Mouse (Mus musculus): ENCODE measurements around the gene Ube3b.
A peak's percentile ranks its signal among the peaks of the same experiment; 100 is the strongest.

Gene Ube3b

GRCm38 (mm10) chr5:114373581-114373980 is 6.8 kb upstream of the Ube3b start:
- DNase-seq (ENCODE audit: low read depth), result no peak

- no peak for DNase-seq (ENCODE audit: low read depth)
Measured at GRCm38 (mm10) chr5:114374409-114375213, 5.8 kb upstream of the Ube3b start.

- DNase-seq (ENCODE audit: low read depth), result no peak
Measured at GRCm38 (mm10) chr5:114378177-114378920, 2.1 kb upstream of the Ube3b start.

- no peak for DNase-seq (ENCODE audit: low read depth)
Measured at GRCm38 (mm10) chr5:114378936-114379335, 1.5 kb upstream of the Ube3b start.

DNA sequence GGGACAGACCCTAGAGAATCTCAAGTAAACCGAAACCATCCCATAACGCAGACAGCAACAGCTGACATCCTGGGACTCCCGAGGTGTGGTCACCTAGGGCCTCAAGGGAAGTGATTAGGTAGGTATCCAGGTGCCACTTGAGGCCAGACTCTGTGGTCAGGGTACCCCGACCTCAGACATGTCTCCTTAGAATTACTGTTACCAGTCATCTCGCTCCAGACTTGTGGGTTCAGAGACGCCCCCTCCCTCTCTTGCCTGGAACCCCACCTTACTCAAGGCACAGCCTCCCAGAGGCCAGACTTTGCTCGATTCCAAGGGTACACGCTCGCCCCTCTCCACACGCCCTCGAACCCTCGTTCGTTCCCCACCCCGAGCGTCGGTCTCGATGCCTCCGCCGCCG is 644 bp upstream of the Ube3b start:
- no peak for DNase-seq (ENCODE audit: low read depth)

- no peak for DNase-seq (ENCODE audit: low read depth)
Measured at GRCm38 (mm10) chr5:114381013-114381351, 575 bp downstream of the Ube3b start.

DNA sequence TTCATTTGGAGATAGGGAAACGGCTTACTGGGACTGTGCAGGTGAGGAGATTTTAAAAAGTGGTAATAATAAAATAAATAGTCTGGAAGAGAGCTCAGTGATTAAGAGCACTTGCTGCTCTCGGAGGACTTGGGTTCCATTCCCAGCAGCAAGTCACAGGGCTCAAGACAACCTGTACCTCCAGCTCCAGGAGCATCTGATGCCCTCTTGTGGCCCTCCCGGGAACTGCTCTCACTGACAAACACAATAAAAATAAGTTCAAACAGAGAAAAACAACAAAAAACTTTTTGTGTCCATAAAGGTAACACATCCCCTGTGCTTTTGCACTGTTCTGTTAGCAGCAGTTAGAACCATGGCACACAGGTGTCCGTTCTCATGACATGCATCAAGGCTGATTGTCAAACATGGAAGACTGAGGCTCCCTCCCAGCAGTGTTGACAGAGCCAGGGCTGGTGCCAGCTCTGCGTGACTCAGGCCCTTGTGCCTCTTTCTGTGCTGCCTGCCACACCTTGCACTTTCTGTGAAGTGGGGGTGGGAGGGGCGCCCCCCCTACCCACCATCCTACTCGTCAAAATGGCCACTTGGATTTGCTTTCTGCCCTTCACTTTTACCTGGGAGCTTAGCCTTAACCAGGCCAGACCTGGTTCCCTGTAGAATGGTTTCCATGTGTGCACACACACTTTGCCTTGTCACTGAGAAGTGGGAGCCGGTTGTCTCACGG is 2.9 kb downstream of the Ube3b start:
- DNase-seq (ENCODE audit: low read depth), result no peak

DNA sequence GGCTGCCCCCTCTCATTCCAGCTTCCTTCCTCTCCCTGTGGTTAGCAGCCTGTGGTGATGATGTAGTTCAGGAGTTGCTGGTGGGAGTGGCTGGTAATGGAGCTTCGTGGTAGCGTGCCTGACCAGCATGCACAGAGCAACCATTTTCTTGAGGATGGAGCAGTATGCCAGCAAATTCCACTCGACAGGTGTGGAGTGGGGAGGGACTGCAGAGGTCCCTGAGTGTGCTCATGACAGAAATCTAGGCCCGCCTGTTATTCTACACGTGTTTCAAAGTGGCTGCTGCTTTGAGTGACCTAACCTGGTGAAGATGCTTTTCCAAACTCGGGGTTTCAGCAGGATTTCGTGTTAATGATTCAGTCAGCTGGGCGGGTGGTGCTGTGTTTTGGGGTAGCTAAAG is 4.0 kb downstream of the Ube3b start:
- no peak for DNase-seq (ENCODE audit: low read depth)

DNA sequence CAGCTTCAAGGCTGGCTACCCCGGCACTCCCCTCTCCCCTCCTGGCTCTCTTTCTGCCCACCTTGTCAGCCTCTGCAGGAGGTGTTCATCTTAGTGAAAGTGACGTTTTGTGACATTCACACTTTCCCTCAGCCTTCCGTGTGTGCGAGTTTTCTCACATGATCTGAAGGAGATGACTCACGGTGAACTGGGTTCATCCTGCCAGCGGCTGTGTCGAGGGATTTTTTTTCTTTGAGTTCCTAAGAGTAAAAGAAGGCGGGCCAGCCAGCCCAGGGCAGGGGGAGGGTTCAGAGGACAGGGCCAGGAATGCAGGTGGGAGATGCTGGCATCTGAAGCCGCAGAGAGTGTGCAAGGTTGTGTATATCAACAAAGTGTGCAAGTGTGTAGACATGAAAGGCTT is 12.8 kb downstream of the Ube3b start:
- DNase-seq (ENCODE audit: low read depth), result no peak

GRCm38 (mm10) chr5:114406592-114406991 is 26.2 kb downstream of the Ube3b start:
- DNase-seq (ENCODE audit: low read depth), result no peak

DNA sequence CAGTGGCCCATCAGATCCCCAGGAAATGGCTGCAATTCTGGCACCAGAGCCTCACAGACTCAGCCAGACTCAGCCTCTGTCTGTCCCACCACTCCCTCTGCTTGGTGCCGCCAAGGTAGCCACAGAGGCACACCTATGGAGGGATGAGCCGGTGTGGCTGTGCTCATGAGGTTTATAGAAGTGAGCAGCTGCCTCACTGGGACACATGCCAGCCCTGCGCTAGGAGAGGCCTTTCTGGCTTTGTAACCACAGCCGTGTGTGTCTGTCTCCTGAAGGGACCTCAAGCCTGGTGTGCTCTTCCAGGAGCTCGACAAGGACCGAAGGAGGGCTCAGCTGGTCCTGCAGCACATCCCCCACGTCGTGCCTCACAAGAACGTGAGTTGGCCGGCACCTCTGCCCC is 26.9 kb downstream of the Ube3b start:
- no peak for DNase-seq (ENCODE audit: low read depth)

DNA sequence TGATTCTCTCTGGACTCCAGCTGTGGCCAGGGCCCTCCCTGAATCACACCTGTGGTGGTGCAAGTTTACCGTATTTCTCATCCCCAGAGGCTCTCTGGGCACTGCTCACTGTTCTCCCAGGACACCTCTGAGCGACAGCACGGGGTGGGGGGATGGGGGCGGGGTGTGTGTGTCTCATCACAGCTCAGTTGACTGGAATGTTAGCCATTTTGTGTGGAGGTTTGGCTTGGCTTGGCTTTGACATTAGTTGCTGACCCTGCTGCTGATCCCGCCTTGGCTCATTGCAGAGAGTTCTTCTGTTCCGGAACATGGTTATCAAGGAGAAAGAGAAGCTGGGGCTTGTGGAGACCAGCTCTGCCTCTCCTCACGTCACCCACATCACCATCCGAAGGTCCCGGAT is 27.4 kb downstream of the Ube3b start:
- no peak for DNase-seq (ENCODE audit: low read depth)

- no peak for DNase-seq (ENCODE audit: low read depth)
Measured at GRCm38 (mm10) chr5:114408846-114409245, 28.4 kb downstream of the Ube3b start.

DNA sequence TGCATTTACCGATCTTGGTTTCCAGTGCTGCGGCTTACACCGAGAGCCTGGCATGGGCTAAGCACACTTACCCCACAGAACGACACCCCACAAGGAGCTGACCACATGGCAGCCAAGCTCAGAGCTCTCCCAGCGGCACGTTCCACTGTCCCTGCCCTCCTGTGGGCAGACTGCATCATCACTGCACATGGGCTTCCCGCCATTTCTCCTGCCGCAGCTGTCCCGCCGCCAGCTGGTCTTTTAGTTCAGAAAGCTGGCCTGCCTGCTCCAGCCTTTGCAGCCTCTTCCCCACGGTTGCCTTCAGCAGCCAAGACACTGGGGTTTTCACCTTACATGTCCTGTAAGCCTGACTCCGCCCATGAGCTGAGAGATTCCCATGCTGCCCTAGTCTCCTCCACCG is 30.0 kb downstream of the Ube3b start:
- DNase-seq (ENCODE audit: low read depth), result no peak

DNA sequence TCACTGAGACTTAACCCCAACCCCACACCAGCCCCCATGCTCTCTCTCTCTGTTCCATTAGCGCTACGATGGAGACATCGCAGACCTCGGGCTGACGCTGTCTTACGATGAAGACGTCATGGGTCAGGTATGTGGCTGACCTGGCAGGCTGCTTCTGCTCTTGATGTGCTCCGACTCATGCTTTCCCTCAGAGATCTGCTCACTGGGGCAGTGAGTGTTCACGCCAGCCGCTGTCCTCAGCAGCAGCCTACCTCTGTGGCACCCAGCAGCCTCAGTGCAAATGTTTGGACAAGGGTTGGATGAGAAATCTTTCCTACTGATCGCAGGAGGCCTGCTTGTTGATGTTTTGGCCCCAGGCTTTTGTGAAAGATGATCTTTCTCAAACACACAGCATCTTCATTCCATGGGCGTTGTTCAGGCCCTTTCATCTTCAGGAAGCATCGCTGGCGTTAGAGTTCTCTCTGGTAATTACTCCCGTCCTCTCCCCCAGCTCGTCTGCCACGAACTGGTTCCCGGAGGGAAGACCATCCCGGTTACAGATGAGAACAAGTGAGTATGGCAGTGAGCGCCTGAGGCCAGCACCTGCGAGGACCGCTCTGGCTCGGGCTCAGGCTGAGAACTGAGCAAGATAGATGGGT is 32.1 kb downstream of the Ube3b start:
- no peak for DNase-seq (ENCODE audit: low read depth)

DNA sequence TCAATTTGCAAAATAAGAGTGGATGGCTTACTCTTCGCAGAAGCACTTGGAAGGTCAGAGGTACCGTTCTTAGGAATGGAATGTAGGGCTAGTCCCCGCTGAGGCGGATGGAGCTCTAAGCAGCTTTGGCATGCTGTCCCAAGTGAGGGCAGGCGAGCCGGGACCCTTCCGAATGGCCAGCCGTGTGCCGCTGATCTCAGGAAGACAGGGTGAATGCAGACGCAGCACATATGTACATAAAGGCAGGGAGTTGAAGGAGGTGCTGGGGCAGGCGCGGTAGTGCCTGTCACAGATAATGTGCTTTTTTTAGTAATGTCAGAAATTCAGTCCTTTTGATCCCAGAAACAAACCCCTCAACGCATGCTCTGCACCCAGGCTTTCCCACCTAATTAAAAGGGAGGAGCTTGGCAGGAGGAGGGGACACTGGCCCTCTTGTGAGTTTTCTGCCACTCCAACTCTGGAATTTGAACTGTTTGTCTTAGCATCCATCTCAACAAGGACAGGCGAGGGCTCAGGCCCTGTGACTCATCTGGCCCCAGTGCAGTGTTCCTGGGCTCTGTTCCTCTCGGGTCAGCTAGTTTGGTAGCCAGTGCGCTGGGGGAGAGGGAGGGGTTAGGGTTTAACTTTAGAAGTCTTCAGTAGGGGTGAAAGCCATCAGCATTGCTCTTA is 32.8 kb downstream of the Ube3b start:
- peak; percentile 65 for DNase-seq (ENCODE audit: low read depth)

DNA sequence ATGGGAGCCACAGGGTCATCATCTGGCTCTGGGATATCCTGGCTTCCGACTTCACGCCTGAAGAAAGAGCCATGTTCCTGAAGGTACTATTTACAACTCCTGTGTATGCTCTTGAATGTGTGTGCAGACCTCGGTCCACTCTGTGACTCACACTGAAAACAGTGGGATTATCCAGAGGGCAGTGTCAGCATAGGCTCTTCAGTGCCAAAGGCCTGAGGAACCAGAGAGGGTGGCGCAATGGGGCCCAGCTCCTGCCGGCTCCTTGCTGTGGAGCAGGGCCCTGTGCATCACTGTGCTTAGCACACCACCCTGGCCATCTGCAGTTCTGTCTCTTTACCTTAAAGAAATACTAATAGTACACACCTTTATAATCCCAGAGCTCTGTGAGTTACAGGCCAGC is 35.2 kb downstream of the Ube3b start:
- DNase-seq (ENCODE audit: low read depth), result no peak

DNA sequence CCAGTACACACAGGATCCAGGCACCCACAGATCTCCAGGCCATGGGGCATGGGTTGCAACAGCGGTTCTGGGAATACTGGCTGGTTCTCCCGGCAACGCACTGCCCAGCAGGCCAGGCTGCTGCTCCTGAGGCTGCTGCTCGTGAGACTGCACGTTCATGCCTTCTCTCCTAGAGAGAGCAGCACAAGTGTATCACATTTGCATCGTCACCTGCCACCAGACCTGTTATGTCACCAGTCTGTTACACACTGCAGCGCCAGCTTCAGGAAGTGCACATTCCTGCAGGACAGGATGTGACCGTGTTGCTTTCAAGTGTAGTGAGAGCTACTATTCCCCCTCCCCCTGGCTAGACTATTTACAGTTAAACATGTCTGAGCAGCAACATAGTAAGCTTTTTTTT is 36.4 kb downstream of the Ube3b start:
- no peak for DNase-seq (ENCODE audit: low read depth)

DNA sequence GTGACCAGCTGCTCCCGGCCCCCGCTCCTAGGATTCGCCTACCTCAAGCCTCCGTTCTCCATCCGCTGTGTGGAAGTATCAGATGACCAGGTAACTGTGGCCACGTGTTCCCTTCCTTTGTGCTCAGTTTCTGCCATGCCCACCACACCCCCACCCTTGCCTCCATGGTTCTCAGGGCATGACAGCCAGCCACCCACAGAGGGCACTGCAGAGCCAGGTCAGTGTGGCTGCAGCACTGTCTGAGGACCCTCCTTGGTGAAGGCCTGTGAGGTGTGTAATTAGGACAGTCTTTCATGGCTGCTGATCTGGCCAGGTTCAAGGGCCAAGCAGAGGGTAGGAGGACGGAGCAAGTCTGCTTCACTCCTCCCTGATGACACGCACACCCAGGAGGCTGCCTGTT is 38.1 kb downstream of the Ube3b start:
- DNase-seq (ENCODE audit: low read depth), result no peak

- no peak for DNase-seq (ENCODE audit: low read depth)
Measured at GRCm38 (mm10) chr5:114421561-114422298, 41.3 kb downstream of the Ube3b start.

- DNase-seq (ENCODE audit: low read depth), result no peak
Measured at GRCm38 (mm10) chr5:114422591-114422990, 42.2 kb downstream of the Ube3b start.
